Mouse (Mus musculus) megakaryocyte-erythroid progenitor cell, adult 5-6 weeks (primary cell): ENCODE data around the gene Med24. TPM values are rescaled to one million over a fixed set of nuclear protein-coding genes. Genes with fewer than 3 reads are reported as not detected.
A peak's percentile ranks its signal among the peaks of the same experiment; 100 is the strongest.

Experiments used
- ATAC-seq: replicated peaks from 2 replicates; pipeline ENCODE4 v1.8.0; 2016; ENCODE audit warnings: mild to moderate bottlenecking, inconsistent platforms; ENCODE audit not compliant: severe bottlenecking, poor library complexity, low FRiP score, low TSS enrichment
- total RNA-seq, 2 experiments: library from RNA; stranded (forward) in 1 of 2; stranded (reverse) in 1 of 2; fragments of 200-1000, 215-1000 nt in 1 of 2; fragments of >200 nt in 1 of 2; fragmentation: Nextera tagmentation in 1 of 2; gene quantifications; 2 replicates each; pipeline ENCODE4 v1.2.3; 2014 to 2017

Gene Med24
- total RNA-seq, 2 experiments from 2014 or later, result 42.7 to 62.2 TPM

GRCm38 (mm10) chr11:98672482-98672881 is 56.8 kb downstream of the Med24 start:
- no peak for ATAC-seq

GRCm38 (mm10) chr11:98671857-98672256 is 57.4 kb downstream of the Med24 start:
- peak; percentile 75 for ATAC-seq

DNA sequence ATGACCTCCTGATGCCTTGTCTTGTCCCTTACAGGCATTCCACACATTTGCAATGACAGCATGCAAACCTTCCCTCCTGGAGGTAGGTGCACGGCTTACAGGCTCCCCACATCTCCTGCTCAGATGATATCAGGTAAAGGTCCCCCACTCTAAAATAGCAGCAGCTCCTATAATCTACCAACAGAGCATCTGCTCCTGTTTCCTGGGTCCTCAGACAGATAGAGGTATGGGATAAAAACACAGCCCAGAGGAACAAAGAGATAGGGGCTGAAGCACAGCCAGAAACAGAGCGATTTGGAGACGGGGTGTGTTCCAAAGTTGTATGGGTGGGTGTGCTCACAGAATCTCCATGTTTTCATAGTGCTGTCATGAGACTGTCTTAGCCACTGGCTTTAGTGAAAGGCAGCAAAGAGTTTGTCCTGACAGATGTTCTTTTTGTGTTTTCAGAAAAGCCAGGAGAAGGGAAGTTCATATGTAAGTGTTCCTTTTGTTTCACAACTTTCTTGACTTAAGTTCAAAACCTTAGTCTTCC is 57.9 kb downstream of the Med24 start:
- ATAC-seq, result 0 out of 2 replicates have a peak, but pooled peaks have one; percentile 7

DNA sequence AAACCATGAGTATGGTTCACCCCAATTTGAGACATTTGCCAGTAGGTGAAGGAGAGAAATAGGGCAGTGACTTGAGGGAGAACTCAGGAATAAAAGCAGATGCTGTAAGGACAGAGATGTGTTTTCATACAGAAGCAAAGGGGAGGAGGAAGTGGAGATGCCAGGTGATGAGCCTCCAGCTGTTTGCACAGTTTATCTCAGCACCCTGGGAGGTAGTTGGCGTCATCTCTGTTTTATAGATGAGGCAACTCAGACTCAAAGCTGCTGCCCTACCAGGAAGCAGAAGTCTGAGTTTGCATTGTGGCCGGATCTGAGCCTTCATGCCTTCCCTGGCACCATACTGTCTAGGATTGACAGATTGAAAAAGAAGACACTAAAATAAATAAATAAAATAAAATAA is 60.3 kb downstream of the Med24 start:
- ATAC-seq, result no peak

- ATAC-seq, result 0 out of 2 replicates have a peak, but pooled peaks have one; percentile 45
These were observed 65.1 kb downstream of the Med24 start, which contains the start of gene Gsdma for GRCm38 (mm10) chr11:98664091-98664490. Gene Gsdma, plus strand, starts transcription at chr11:98664351.

DNA sequence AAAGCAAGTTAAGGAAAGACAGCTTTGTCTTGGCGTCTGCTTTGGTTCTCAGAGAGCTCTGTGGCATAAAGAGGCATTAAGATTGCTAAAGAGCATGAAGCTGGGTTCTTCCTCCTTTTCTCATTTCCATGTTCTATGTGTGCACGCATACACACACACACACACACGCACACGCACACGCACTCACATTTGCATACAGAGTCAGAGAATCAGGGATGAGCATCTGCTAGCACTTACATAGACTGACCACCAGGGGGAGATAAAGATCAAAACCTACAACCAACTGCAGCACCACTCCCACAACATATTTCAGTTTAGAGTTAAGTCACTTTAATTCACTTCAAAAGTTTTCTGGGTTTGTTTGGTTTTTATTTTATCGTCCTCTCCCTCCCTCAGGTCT is 68.7 kb downstream of the Med24 start:
- peak; percentile 75 for ATAC-seq

- peak; percentile 89 for ATAC-seq
These were observed 74.2 kb downstream of the Med24 start for GRCm38 (mm10) chr11:98655076-98655475.

Other genes with a start within 250 kb of the Med24 start
- 3.1 and 12.1 TPM in 2 replicates for gene Ikzf3, start 183.4 kb downstream of the Med24 start, total RNA-seq (2014; fragmentation: Nextera tagmentation)
- 0.46 and 1.9 TPM in 2 replicates for gene Ikzf3, start 183.4 kb downstream of the Med24 start, total RNA-seq (2017)
- 5.0 TPM in 1 of 2 replicates, not detected in the other for gene Zpbp2, start 178.3 kb downstream of the Med24 start, total RNA-seq (2014; fragmentation: Nextera tagmentation)
- 0.99 TPM in 1 of 2 replicates, not detected in the other for gene Zpbp2, start 178.3 kb downstream of the Med24 start, total RNA-seq (2017)
- 28.3 and 38.6 TPM in 2 replicates for gene Ormdl3, start 142.1 kb downstream of the Med24 start, total RNA-seq (2014; fragmentation: Nextera tagmentation)
- gene Ormdl3, start 142.1 kb downstream of the Med24 start, total RNA-seq (2017), result 20.7 and 21.7 TPM in 2 replicates
- not detected in 2 replicates for gene Lrrc3c, start 131.1 kb downstream of the Med24 start, total RNA-seq (2014; fragmentation: Nextera tagmentation)
- gene Lrrc3c, start 131.1 kb downstream of the Med24 start, total RNA-seq (2017), result not detected in 2 replicates
- 1.1 TPM in 1 of 2 replicates, not detected in the other for gene Gm12355, start 103.8 kb downstream of the Med24 start, total RNA-seq (2014; fragmentation: Nextera tagmentation)
- gene Gm12355, start 103.8 kb downstream of the Med24 start, total RNA-seq (2017), result 1.4 and 3.9 TPM in 2 replicates
- gene Gsdma3, start 103.1 kb downstream of the Med24 start, total RNA-seq (2014; fragmentation: Nextera tagmentation), result not detected in 2 replicates
- gene Gsdma3, start 103.1 kb downstream of the Med24 start, total RNA-seq (2017), result not detected in 2 replicates
- gene Gsdma2, start 82.7 kb downstream of the Med24 start, total RNA-seq (2014; fragmentation: Nextera tagmentation), result not detected in 2 replicates
- gene Gsdma2, start 82.7 kb downstream of the Med24 start, total RNA-seq (2017), result not detected in 2 replicates
- gene Gsdma, start 65.1 kb downstream of the Med24 start, total RNA-seq (2014; fragmentation: Nextera tagmentation), result not detected in 2 replicates
- 0.42 and 0.57 TPM in 2 replicates for gene Gsdma, start 65.1 kb downstream of the Med24 start, total RNA-seq (2017)
- 117 and 124 TPM in 2 replicates for gene Psmd3, start 46.9 kb downstream of the Med24 start, total RNA-seq (2014; fragmentation: Nextera tagmentation)
- gene Psmd3, start 46.9 kb downstream of the Med24 start, total RNA-seq (2017), result 84.5 and 117 TPM in 2 replicates
- not detected in 2 replicates for gene Csf3, start 28.2 kb downstream of the Med24 start, total RNA-seq (2014; fragmentation: Nextera tagmentation)
- not detected in 2 replicates for gene Csf3, start 28.2 kb downstream of the Med24 start, total RNA-seq (2017)
- gene Thra, start 11.2 kb upstream of the Med24 start, total RNA-seq (2014; fragmentation: Nextera tagmentation), result 47.5 and 51.0 TPM in 2 replicates
- gene Thra, start 11.2 kb upstream of the Med24 start, total RNA-seq (2017), result 20.4 and 23.3 TPM in 2 replicates
- gene Nr1d1, start 45.9 kb upstream of the Med24 start, total RNA-seq (2014; fragmentation: Nextera tagmentation), result 4.1 and 8.0 TPM in 2 replicates
- 0.34 and 1.3 TPM in 2 replicates for gene Nr1d1, start 45.9 kb upstream of the Med24 start, total RNA-seq (2017)
- 58.6 and 74.8 TPM in 2 replicates for gene Msl1, start 66.1 kb upstream of the Med24 start, total RNA-seq (2014; fragmentation: Nextera tagmentation)
- gene Msl1, start 66.1 kb upstream of the Med24 start, total RNA-seq (2017), result 57.8 and 68.3 TPM in 2 replicates
- gene Casc3, start 75.5 kb upstream of the Med24 start, total RNA-seq (2014; fragmentation: Nextera tagmentation), result 47.6 and 51.8 TPM in 2 replicates
- gene Casc3, start 75.5 kb upstream of the Med24 start, total RNA-seq (2017), result 37.4 and 53.5 TPM in 2 replicates
- gene Rapgefl1, start 107.3 kb upstream of the Med24 start, total RNA-seq (2014; fragmentation: Nextera tagmentation), result 2.2 TPM in 1 of 2 replicates, not detected in the other
- 1.7 TPM in 1 of 2 replicates, not detected in the other for gene Rapgefl1, start 107.3 kb upstream of the Med24 start, total RNA-seq (2017)
- gene Wipf2, start 134.2 kb upstream of the Med24 start, total RNA-seq (2014; fragmentation: Nextera tagmentation), result 23.5 and 26.9 TPM in 2 replicates
- gene Wipf2, start 134.2 kb upstream of the Med24 start, total RNA-seq (2017), result 3.6 and 4.4 TPM in 2 replicates
- 85.0 and 101 TPM in 2 replicates for gene Cdc6, start 178.4 kb upstream of the Med24 start, total RNA-seq (2014; fragmentation: Nextera tagmentation)
- gene Cdc6, start 178.4 kb upstream of the Med24 start, total RNA-seq (2017), result 67.8 and 78.7 TPM in 2 replicates
- 7.8 and 15.9 TPM in 2 replicates for gene Rara, start 198.4 kb upstream of the Med24 start, total RNA-seq (2014; fragmentation: Nextera tagmentation)
- gene Rara, start 198.4 kb upstream of the Med24 start, total RNA-seq (2017), result 2.2 and 3.0 TPM in 2 replicates